Mouse (Mus musculus) liver, adult 2 months (tissue): ENCODE data around the gene Casq2. TPM values are rescaled to one million over a fixed set of nuclear protein-coding genes. Genes with fewer than 3 reads are reported as not detected.

Experiments used
- DNase-seq: peaks from one replicate; pipeline ENCODE4 v3.0.0-alpha.2; 2011; ENCODE audit warnings: low read depth, low spot score; ENCODE audit errors: extremely low read depth
- H3K27ac ChIP-seq: fragments of 200-500 bp; replicated peaks from 2 replicates; pipeline ENCODE4 v1.5.1; 2012; ENCODE audit warnings: low read depth, mild to moderate bottlenecking, control low read depth, inconsistent platforms, low read length; ENCODE audit not compliant: insufficient read depth
- H3K27me3 ChIP-seq: fragments of 200-500 bp; 2 replicates; pipeline ENCODE4 v1.6.1; 2012; ENCODE audit warnings: mild to moderate bottlenecking, moderate library complexity, low read length, inconsistent platforms; ENCODE audit not compliant: control insufficient read depth, insufficient read depth
- H3K36me3 ChIP-seq: fragments of 200-500 bp; 2 replicates; pipeline ENCODE4 v1.6.1; 2012; ENCODE audit warnings: low read length, inconsistent platforms; ENCODE audit not compliant: control insufficient read depth, insufficient read depth
- H3K4me1 ChIP-seq: fragments of 200-500 bp; 2 replicates; pipeline ENCODE4 v1.6.1; 2011; ENCODE audit warnings: low read length; ENCODE audit not compliant: control insufficient read depth, insufficient read depth
- H3K4me3 ChIP-seq: fragments of 200-500 bp; 2 replicates; pipeline ENCODE4 v1.5.1; 2011; ENCODE audit warnings: low read depth, mild to moderate bottlenecking, control low read depth, low read length, moderate library complexity; ENCODE audit not compliant: insufficient read depth
- H3K79me2 ChIP-seq: fragments of 200-500 bp; 2 replicates; pipeline ENCODE4 v1.6.1; 2012; ENCODE audit warnings: inconsistent platforms, mild to moderate bottlenecking, low read length, moderate library complexity; ENCODE audit not compliant: control insufficient read depth, insufficient read depth
- H3K9ac ChIP-seq: fragments of 200-500 bp; 2 replicates; pipeline ENCODE4 v1.6.1; 2012; ENCODE audit warnings: low read depth, mild to moderate bottlenecking, control low read depth, inconsistent platforms, low read length
- CTCF ChIP-seq: fragments of 200-500 bp; IDR thresholded peaks from 2 replicates; pipeline ENCODE4 v1.5.1; 2011; ENCODE audit warnings: low read depth, low read length, control low read depth
- POLR2A ChIP-seq: fragments of 200-500 bp; IDR thresholded peaks from 2 replicates; pipeline ENCODE4 v1.6.1; 2011; ENCODE audit warnings: low read length, control low read depth; ENCODE audit not compliant: insufficient read depth; ENCODE audit errors: extremely low read depth
- WGBS: fragments of 180-500 bp; shearing (Covaris S2); methylation state at CpG from one replicate; pipeline ENCODE4 v1.1.7; 2018; 5-methylcytosine and 5-hydroxymethylcytosine counted together
- polyA plus RNA-seq: library from polyadenylated mRNA; depleted of rRNA; stranded (reverse); fragments of >200 nt; gene quantifications from 2 replicates; pipeline ENCODE4 v1.2.3, GENCODE M21; 2012; rRNA removed
- total RNA-seq: library from RNA; depleted of rRNA; stranded (reverse); fragments of >200 nt; gene quantifications from 2 replicates; pipeline ENCODE4 v1.2.3, GENCODE M21; 2014; rRNA removed

Casq2 gene
- total and polyA plus RNA-seq, 2 experiments = 0.65 TPM; not detected in 1

DNA sequence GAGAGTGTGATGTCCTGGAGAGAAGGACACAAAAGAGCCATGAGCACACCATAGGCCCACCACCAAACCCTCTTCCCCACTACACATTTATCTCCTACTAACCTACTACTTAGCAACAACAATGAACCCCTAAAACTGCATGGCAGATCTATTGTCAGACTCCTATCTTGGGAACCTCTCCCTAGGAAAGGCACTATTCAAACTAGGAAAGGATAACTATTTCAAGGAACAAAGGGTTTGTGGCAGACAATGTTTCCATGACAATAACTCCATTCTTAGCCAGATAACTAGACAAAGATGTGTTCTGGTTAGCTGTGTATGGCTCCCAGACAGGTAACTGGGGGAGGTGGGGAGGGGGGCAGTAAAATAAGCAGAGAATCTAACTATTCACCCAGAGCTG, 104.4 kb downstream of the Casq2 start:
- TF ChIP-seq POLR2A (no peak), CTCF (no peak)
- Histone ChIP-seq H3K4me3 (no peak overlapping the region), H3K9ac (no peak overlapping the region), H3K79me2 (0 out of 2 replicates have a peak, but pooled peaks cover 4% of the 10 kb centered on the region), H3K4me1 (peaks cover 6% of the 10 kb centered on the region; the same call in 1 of the 2 replicates), H3K27ac (no peak overlapping the region), H3K27me3 (no peaks in the 10 kb centered on the region), H3K36me3 (peaks cover 2% of the 10 kb centered on the region; the same call in 1 of the 2 replicates)
- DNase-seq = no peak

DNA sequence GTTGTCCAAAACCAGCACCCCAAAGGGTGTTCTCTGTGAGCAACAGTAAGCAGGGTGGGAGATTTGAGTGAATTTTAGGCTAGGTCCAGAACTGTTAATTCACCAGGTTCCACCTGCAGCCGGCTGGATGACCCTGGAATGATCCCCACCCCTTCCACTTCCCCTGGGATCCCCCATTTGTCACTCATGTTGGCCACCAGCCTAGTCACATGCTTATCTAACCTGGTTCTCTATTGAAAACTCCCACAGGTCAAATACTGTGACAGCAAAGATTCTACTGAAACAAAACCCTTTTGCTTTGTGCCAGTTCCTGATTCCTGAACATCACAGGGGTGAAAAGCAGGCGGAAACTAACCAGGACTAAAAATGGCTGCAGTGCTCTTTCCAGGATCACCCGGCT, 105.4 kb downstream of the Casq2 start:
- TF ChIP-seq CTCF = no peak
- no peak for TF ChIP-seq POLR2A
- Histone ChIP-seq H3K4me1 (peaks cover 6% of the 10 kb centered on the region; the same call in 1 of the 2 replicates), H3K27ac (no peak overlapping the region), H3K4me3 (no peak overlapping the region), H3K9ac (no peak overlapping the region), H3K36me3 (peaks cover 3% of the 10 kb centered on the region; the same call in 1 of the 2 replicates), H3K79me2 (0 out of 2 replicates have a peak, but pooled peaks cover 4% of the 10 kb centered on the region), H3K27me3 (no peaks in the 10 kb centered on the region)
- no peak for DNase-seq
- 81% methylated on average over 3 of the region's 3 CpGs for WGBS

DNA sequence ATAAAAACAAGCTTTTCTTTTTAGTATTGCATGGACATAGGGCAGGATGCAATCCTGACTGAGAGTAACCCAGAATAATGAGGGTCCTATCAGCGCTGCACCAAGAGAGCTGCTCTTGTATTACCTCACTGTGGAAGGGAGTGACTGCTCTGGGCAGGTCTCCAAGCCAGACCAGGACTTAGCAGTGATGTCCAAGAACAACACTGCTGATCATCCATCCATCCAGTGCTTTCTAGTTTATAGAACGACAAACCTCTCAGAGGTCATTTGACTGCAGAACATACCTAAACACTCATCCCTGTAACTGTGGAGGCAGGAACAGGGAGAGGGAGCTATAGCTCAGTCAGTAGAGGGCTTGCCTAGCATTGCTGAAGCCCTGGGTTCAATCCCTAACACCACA, 106.4 kb downstream of the Casq2 start:
- no peak for DNase-seq
- Histone ChIP-seq H3K4me1 (peaks cover 5% of the 10 kb centered on the region; the same call in 1 of the 2 replicates), H3K36me3 (peaks cover 3% of the 10 kb centered on the region; the same call in 1 of the 2 replicates), H3K27ac (no peak overlapping the region), H3K4me3 (no peak overlapping the region), H3K9ac (no peak overlapping the region), H3K79me2 (0 out of 2 replicates have a peak, but pooled peaks cover 4% of the 10 kb centered on the region), H3K27me3 (no peaks in the 10 kb centered on the region)
- WGBS = 51% methylated on average over 2 of the region's 2 CpGs
- no peak for TF ChIP-seq CTCF

DNA sequence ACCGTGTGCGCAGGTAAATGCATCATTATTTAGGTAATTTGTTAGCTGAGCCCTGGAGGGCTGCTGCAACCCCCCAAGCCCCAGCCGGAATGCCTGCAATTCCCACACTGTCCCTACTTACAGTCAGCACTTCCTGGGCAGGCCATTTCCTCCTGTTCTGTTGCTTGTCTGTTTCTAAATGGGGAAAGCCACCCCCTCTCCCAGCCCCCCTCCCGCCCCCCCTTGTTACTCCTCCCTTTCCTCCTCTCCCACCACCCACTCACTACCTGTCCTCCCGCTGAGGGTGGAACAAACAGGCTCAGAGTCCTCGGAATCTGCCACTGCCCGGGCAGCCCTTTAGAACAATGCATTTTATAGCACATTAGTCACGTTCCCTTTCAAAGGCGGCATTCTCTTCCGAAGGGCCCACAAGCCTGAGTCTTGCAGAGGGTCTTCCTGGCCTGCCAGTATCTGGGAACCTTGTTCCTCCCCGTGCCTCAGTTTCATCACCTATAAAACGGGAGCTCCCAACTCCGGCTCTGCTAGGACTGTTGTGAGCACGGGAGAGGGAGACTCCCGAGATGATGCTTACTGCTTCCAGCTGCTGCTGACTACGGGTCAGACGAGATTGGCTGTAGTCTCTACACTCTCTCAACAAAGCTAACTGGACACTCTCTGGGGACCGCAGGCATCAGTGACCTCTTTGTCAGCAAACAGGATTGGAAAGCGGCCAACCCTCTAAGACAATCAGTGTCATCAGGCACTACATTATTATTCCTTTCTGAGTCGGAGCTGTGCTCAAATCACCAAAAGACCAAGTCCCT, 107.5 kb downstream of the Casq2 start:
- H3K27me3 ChIP-seq = no peaks in the 10 kb centered on the region
- no peak for DNase-seq
- H3K27ac ChIP-seq = peak overlapping the region; percentile 25
- peaks cover 4% of the 10 kb centered on the region; the same call in 1 of the 2 replicates for H3K4me1 ChIP-seq
- peaks cover 3% of the 10 kb centered on the region; the same call in 1 of the 2 replicates for H3K36me3 ChIP-seq
- H3K9ac ChIP-seq = no peak overlapping the region
- H3K4me3 ChIP-seq = no peak overlapping the region
- H3K79me2 ChIP-seq = 0 out of 2 replicates have a peak, but pooled peaks cover 7% of the 10 kb centered on the region
- TF ChIP-seq POLR2A = no peak
- TF ChIP-seq CTCF = no peak
- WGBS = 77% methylated on average over 20 of the region's 20 CpGs

DNA sequence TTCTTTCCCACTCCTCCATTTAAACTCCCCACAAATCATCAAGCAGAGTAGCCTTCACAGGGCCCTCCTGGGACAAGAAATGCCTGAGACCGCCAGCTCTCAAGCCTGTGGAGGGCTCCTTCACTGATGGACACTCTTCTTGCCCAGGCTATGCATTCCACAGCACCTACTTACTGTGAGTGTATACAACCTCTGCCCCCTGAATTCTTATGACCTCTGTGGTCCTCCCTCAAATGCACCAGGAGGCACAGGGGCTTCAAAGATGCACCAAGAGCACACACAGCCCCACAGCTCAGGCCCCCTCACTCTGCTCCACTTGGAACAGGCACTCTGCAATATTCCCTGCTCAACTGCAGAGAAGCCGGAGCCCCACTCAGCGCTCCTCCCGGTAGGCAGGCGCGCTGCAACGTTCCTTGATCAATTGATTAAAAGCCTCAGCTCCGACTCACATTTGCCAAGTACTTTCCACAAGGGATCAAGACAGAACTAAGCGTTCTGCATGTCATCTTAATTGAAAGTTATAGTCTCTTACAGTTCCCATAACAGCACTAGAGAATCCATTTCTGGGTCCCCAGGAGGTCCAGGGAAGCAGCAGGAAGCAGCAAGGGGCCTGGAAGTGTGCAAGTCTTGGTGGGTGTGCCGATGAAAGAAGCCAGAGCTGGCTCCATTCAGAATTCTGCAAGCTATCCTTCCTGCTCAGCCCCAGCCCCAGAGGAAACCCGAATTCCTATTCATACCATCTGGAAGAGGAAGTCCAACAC, 108.3 kb downstream of the Casq2 start:
- WGBS = 74% methylated on average over 11 of the region's 11 CpGs
- TF ChIP-seq CTCF (no peak), POLR2A (no peak)
- H3K4me3 ChIP-seq = no peak overlapping the region
- H3K36me3 ChIP-seq = peaks cover 3% of the 10 kb centered on the region; the same call in 1 of the 2 replicates
- 0 out of 2 replicates have a peak overlapping the region, but pooled peaks have one; percentile 4 for H3K27ac ChIP-seq
- H3K27me3 ChIP-seq = no peaks in the 10 kb centered on the region
- no peak overlapping the region for H3K9ac ChIP-seq
- H3K79me2 ChIP-seq = peaks cover 10% of the 10 kb centered on the region; the same call in 1 of the 2 replicates
- no peak for DNase-seq
- peaks cover 4% of the 10 kb centered on the region; the same call in 1 of the 2 replicates for H3K4me1 ChIP-seq

DNA sequence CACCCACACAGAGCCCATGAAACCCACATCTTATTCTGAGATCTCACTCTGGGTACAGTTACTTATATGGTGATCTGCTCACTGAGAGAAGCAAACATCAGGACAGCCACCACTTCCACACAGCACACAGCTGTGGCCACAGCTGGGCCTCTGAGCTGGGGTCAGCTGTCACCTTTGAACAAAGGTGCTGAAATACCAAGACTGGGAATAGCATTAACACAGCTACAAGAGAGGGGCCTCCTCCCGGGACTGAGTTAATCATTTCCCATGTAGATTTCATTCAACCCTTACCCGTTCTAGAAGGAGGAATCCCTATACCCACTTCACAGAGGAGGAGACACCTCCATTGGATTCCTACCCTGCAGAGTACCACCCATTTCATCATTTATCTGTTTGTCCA, 109.5 kb downstream of the Casq2 start:
- no peak for TF ChIP-seq CTCF
- peaks cover 14% of the 10 kb centered on the region; the same call in 1 of the 2 replicates for H3K79me2 ChIP-seq
- no peak for DNase-seq
- no peak overlapping the region for H3K4me3 ChIP-seq
- peaks cover 4% of the 10 kb centered on the region; the same call in 1 of the 2 replicates for H3K4me1 ChIP-seq
- WGBS = 44% methylated on average over 2 of the region's 2 CpGs
- H3K9ac ChIP-seq = no peak overlapping the region
- peaks cover 3% of the 10 kb centered on the region; the same call in 1 of the 2 replicates for H3K36me3 ChIP-seq
- H3K27me3 ChIP-seq = no peaks in the 10 kb centered on the region
- no peak overlapping the region for H3K27ac ChIP-seq

Other genes with a start within 250 kb of the Casq2 start
- gene Mab21l3, start 237.5 kb upstream of the Casq2 start, total RNA-seq = under 0.01 and 0.09 TPM in 2 replicates
- gene Mab21l3, start 237.5 kb upstream of the Casq2 start, polyA plus RNA-seq = 0.07 TPM in 1 of 2 replicates, not detected in the other
- 3.5 and 3.8 TPM in 2 replicates for gene Slc22a15, start 162.0 kb upstream of the Casq2 start, total RNA-seq
- 5.8 and 10.5 TPM in 2 replicates for gene Slc22a15, start 162.0 kb upstream of the Casq2 start, polyA plus RNA-seq
- not detected in 2 replicates for gene Nhlh2, start 76.3 kb upstream of the Casq2 start, total RNA-seq
- gene Nhlh2, start 76.3 kb upstream of the Casq2 start, polyA plus RNA-seq = not detected in 2 replicates
- gene Vangl1, start 118.3 kb downstream of the Casq2 start, total RNA-seq = 3.6 and 4.6 TPM in 2 replicates
- gene Vangl1, start 118.3 kb downstream of the Casq2 start, polyA plus RNA-seq = 7.8 and 8.9 TPM in 2 replicates